Mouse (Mus musculus) limb, embryonic 14.5 days (tissue): ENCODE data around the gene Gps2. TPM values are rescaled to one million over a fixed set of nuclear protein-coding genes. Genes with fewer than 3 reads are reported as not detected.

ENCODE experiments used
- ATAC-seq: fragments of 200-750 bp; cut with Nextera tagmentation; 2 replicates; pipeline ENCODE4 v1.8.0; 2017; ENCODE audit warnings: low read depth, moderate number of reproducible peaks, moderate TSS enrichment; ENCODE audit not compliant: low FRiP score
- DNase-seq: peaks from one replicate; pipeline ENCODE4 v3.0.0-alpha.2; 2015; ENCODE audit warnings: low spot score
- H3K27ac ChIP-seq: fragments of 300-500 bp; sonication (generic); replicated peaks from 2 replicates; pipeline ENCODE4 v1.5.1; 2014; ENCODE audit warnings: low read depth, mild to moderate bottlenecking, low read length, moderate library complexity, mixed read lengths
- H3K27me3 ChIP-seq: fragments of 300-500 bp; sonication (generic); 2 replicates; pipeline ENCODE4 v1.6.1; 2014; ENCODE audit warnings: low read length, mixed read lengths; ENCODE audit not compliant: control insufficient read depth, insufficient read depth
- H3K36me3 ChIP-seq: fragments of 300-500 bp; sonication (generic); 2 replicates; pipeline ENCODE4 v1.6.1; 2014; ENCODE audit warnings: mild to moderate bottlenecking, low read length, moderate library complexity, mixed read lengths; ENCODE audit not compliant: control insufficient read depth, insufficient read depth
- H3K4me1 ChIP-seq: fragments of 300-500 bp; sonication (generic); 2 replicates; pipeline ENCODE4 v1.6.1; 2014; ENCODE audit warnings: antibody characterized with exemption, low read length, mixed read lengths; ENCODE audit not compliant: control insufficient read depth, insufficient read depth
- H3K4me2 ChIP-seq: fragments of 300-500 bp; sonication (generic); replicated peaks from 2 replicates; pipeline ENCODE4 v1.6.1; 2014; ENCODE audit warnings: low read depth, mild to moderate bottlenecking, low read length, moderate library complexity; ENCODE audit not compliant: severe bottlenecking
- H3K4me3 ChIP-seq: fragments of 300-500 bp; sonication (generic); replicated peaks from 2 replicates; pipeline ENCODE4 v1.5.1; 2014; ENCODE audit warnings: low read length
- H3K9ac ChIP-seq: fragments of 300-500 bp; sonication (generic); 2 replicates; pipeline ENCODE4 v1.6.1; 2014; ENCODE audit warnings: mild to moderate bottlenecking, low read depth, low read length, moderate library complexity; ENCODE audit not compliant: severe bottlenecking
- H3K9me3 ChIP-seq: fragments of 300-500 bp; sonication (generic); 2 replicates; pipeline ENCODE4 v1.6.1; 2016; ENCODE audit warnings: low read length; ENCODE audit not compliant: control insufficient read depth
- POLR2A ChIP-seq: fragments of 200-500 bp; IDR thresholded peaks from 2 replicates; pipeline ENCODE4 v1.8.0; 2012; ENCODE audit warnings: inconsistent platforms, mild to moderate bottlenecking, moderate library complexity, borderline replicate concordance; ENCODE audit not compliant: insufficient read depth, insufficient read length; ENCODE audit errors: extremely low read depth
- WGBS: fragments of 180-500 bp; shearing (Covaris S2); extraction: QIAGEN DNeasy Blood & Tissue Kit; methylation state at CpG from one replicate; pipeline ENCODE4 v1.1.7; 2014; 5-methylcytosine and 5-hydroxymethylcytosine counted together
- polyA plus RNA-seq, 2 experiments: library from polyadenylated mRNA; depleted of rRNA in 1 of 2; stranded (reverse) in 1 of 2; unstranded in 1 of 2; fragments of >200 nt; fragmentation: Nextera tagmentation in 1 of 2; extraction: Ambion mirVana in 1 of 2; gene quantifications; 2 replicates each; pipeline versions ENCODE4 v1.2.1 to v1.2.3; 2012 to 2014

Gps2 gene
- polyA plus RNA-seq, 2 experiments = 67.3 to 94.0 TPM

DNA sequence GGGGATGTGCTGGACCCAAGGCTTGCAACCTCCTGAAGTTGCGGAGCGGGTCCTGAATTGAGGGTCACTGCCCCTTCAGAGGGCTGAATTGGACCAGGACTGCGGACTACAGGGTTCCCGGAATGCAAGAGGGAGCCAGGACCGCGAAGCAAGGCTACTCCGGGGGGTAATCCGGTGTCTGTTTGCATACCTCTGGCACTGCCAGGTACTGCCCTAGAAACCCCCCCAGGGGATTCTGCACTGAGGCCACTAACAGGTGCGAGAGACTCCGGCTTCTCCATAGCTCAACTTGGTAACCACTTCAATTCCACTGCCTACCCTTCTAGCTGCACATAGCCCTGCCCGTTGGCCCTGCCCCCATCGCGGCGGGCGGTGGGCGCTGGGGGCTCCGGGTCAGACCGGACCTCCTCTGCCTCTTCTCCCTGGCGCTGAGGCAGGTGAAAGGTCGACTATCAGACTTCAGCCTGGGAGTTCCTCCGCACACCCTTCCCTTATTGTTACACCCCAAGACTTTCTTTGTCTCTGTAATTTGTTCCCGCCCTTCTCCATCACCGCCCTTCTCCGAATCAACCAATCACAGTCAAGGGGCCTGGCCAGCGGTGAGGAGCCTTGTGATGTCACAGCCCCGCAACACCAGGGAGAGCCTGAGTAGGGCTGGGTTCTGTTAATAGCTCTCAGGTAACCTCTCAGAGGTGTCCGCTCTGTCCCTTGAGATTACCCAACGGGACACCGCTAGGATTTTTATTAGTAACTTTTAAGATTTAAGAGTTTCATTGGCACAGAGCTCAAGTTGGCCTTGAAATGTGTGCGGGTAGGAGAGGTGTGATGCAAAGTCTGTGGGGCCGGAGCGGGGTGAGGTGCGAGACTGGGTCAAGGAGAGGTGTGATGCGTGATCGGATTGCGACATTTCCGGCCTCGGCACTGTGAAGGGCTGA lies 12.9 kb upstream of the Gps2 start, which contains the start of the genes 2810408A11Rik and Neurl4:
Gene 2810408A11Rik (minus strand): TSS at position 517 of the 935 bp plus-strand sequence.
Gene Neurl4 (plus strand): TSS at position 602 of the 935 bp plus-strand sequence.
- ATAC-seq = peak; percentile 93
- Histone ChIP-seq H3K4me1 (peaks cover 12% of the 10 kb centered on the region), H3K9me3 (no peaks in the 10 kb centered on the region), H3K4me3 (peak within 1 kb of the TSS; percentile 91), H3K9ac (peak within 1 kb of the TSS; percentile 95), H3K27me3 (no peaks in the 10 kb centered on the region), H3K27ac (peak within 1 kb of the TSS; percentile 98), H3K36me3 (peaks cover 26% of the 10 kb centered on the region), H3K4me2 (peak within 1 kb of the TSS; percentile 75)
- WGBS = under 1% methylated on average over 37 of the region's 38 CpGs
- DNase-seq = peak; percentile 93
- peak; percentile 90; the same call in 1 of the 2 replicates for TF ChIP-seq POLR2A

DNA sequence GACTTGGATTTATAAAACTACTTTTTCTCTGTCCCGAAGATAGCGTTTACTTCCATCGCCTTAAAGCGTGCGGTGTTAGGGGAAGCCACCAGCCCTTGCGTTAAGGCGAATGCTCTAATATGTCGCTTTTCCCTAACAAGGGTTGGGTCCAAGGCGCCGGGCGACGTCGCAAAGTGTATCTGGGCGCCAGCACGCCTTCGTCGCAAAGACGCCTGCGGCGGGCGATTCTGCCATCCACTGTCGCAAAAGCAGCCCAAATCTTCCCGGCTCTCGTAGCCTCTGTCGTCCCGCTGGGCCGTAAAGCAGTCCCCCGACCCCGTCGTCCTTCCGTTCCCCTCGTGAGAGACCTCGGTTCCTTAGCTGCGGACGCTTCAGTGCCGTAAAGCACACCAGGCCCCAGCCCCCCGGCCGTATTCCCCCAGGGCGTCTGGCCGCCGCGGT lies 12.3 kb upstream of the Gps2 start:
- WGBS = under 1% methylated on average over 42 of the region's 42 CpGs
- ATAC-seq = peak; percentile 78
- TF ChIP-seq POLR2A = no peak; the same call in 1 of the 2 replicates

DNA sequence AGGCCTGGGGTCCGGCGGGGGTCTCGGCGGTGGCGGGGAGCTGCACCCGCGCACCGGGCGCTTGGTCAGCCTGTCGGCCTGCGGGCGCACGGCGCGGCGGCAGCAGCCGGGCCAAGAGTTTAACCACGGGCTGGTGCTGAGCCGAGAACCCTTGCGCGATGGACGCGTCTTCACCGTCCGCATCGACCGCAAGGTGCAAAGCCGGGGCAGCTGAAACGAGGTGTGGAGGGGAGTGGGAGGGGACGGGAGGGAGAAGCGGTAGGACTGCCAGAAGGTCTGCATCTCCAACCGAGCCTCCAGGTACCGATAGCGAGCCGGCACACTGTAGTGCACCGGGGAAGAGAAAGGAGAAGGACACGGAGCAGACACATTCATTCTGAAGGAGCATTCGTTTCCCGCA lies 11.7 kb upstream of the Gps2 start:
- ATAC-seq (no peak; the same call in 1 of the 2 replicates), DNase-seq (no peak)
- Histone ChIP-seq H3K27ac (peak overlapping the region; percentile 98), H3K9ac (peak overlapping the region; percentile 95), H3K9me3 (no peaks in the 10 kb centered on the region), H3K4me3 (peak overlapping the region; percentile 91), H3K36me3 (peaks cover 39% of the 10 kb centered on the region), H3K27me3 (no peaks in the 10 kb centered on the region), H3K4me2 (peak overlapping the region; percentile 75), H3K4me1 (peaks cover 12% of the 10 kb centered on the region)
- no peak for TF ChIP-seq POLR2A
- under 1% methylated on average over 39 of the region's 39 CpGs for WGBS

More for the DNA sequence above, 12.3 kb upstream of the Gps2 start:
- H3K27ac ChIP-seq = peak overlapping the region; percentile 98
- H3K4me2 ChIP-seq = peak overlapping the region; percentile 75
- H3K27me3 ChIP-seq = no peaks in the 10 kb centered on the region
- DNase-seq = peak; percentile 98
- peaks cover 12% of the 10 kb centered on the region for H3K4me1 ChIP-seq
- H3K9ac ChIP-seq = peak overlapping the region; percentile 95
- no peaks in the 10 kb centered on the region for H3K9me3 ChIP-seq
- peaks cover 33% of the 10 kb centered on the region for H3K36me3 ChIP-seq
- H3K4me3 ChIP-seq = peak overlapping the region; percentile 91

DNA sequence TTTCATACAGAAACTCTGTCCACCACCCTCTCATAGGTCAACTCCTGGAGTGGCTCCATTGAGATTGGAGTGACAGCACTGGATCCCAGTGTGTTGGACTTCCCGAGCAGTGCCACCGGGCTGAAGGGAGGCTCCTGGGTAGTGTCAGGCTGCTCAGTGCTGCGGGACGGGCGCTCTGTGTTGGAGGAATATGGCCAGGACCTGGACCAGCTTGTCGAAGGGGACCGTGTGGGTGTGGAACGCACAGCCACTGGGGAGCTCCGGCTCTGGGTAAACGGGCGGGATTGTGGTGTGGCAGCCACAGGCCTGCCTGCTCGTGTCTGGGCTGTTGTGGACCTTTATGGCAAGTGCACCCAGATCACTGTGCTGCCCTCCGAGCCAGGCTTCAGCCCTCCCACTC lies 10.7 kb upstream of the Gps2 start:
- ATAC-seq (no peak), DNase-seq (no peak)
- no peak overlapping the region for H3K27ac ChIP-seq
- H3K36me3 ChIP-seq = peaks cover 48% of the 10 kb centered on the region
- peak overlapping the region; percentile 91 for H3K4me3 ChIP-seq
- no peaks in the 10 kb centered on the region for H3K27me3 ChIP-seq
- H3K4me1 ChIP-seq = peaks cover 12% of the 10 kb centered on the region
- H3K9ac ChIP-seq = peak overlapping the region; percentile 95; the same call in 1 of the 2 replicates
- H3K4me2 ChIP-seq = peak overlapping the region; percentile 75
- TF ChIP-seq POLR2A = no peak
- WGBS = 88% methylated on average over 13 of the region's 13 CpGs
- H3K9me3 ChIP-seq = no peaks in the 10 kb centered on the region

DNA sequence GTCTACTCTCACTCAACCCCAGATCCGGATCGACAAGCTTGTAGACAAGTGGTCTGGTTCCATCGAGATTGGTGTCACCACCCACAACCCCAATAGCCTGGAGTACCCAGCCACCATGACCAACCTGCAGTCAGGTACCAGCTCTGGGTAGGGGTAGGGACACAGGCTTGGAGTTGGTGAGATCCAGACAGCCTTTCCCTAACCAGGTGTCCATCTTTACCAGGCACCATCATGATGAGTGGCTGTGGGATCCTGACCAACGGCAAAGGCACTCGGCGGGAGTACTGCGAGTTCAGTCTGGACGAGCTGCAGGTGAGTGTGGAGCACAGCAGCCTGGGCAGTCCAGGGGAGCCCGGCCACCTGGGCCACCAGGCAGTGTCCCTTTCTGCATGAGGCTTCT lies 9.4 kb upstream of the Gps2 start:
- no peak for DNase-seq
- Histone ChIP-seq H3K9ac (no peak overlapping the region), H3K27ac (no peak overlapping the region), H3K9me3 (no peaks in the 10 kb centered on the region), H3K4me3 (no peak overlapping the region), H3K27me3 (no peaks in the 10 kb centered on the region), H3K4me2 (no peak overlapping the region), H3K4me1 (peaks cover 12% of the 10 kb centered on the region), H3K36me3 (peaks cover 62% of the 10 kb centered on the region)
- 98% methylated on average over 9 of the region's 9 CpGs for WGBS
- no peak for TF ChIP-seq POLR2A
- ATAC-seq = no peak
